Mouse (Mus musculus) frontal cortex, adult (tissue): ENCODE results near the gene Syndig1.

Source experiments
- ATAC-seq: cut with Nextera tagmentation; 2 replicates; pipeline ENCODE4 v1.9.2; 2017; ENCODE audit warnings: mild to moderate bottlenecking, moderate library complexity, mixed read lengths; ENCODE audit not compliant: low TSS enrichment

Syndig1 gene

GRCm38 (mm10) chr2:149980419-149980818 lies 151.4 kb downstream of the Syndig1 start:
- ATAC-seq = no peak

GRCm38 (mm10) chr2:149982466-149982865 lies 153.5 kb downstream of the Syndig1 start:
- ATAC-seq = no peak

GRCm38 (mm10) chr2:149983107-149983506 lies 154.1 kb downstream of the Syndig1 start:
- no peak for ATAC-seq

GRCm38 (mm10) chr2:149987610-149988009 lies 158.6 kb downstream of the Syndig1 start:
- peak; percentile 92 for ATAC-seq

- no peak for ATAC-seq
Measured at GRCm38 (mm10) chr2:149991506-149991905, 162.5 kb downstream of the Syndig1 start.

DNA sequence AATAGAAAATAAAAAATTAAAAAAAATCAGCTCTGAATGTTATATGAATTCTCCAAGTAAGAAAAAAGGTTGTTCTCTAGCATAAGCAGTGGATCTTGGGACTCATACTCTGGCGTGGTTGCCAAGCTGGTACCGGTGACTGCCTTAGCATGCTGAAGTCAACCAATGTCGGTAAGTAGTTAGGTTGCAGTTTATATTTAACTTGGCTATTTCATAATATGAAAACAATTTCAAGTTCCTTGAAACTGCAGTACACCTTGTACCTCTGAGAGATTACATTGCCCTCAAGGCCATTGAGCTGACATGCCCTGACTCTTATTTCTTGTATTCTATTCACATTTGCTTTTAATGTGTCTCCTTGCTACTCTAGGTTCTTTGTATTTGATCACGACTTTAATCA lies 163.9 kb downstream of the Syndig1 start:
- no peak for ATAC-seq

DNA sequence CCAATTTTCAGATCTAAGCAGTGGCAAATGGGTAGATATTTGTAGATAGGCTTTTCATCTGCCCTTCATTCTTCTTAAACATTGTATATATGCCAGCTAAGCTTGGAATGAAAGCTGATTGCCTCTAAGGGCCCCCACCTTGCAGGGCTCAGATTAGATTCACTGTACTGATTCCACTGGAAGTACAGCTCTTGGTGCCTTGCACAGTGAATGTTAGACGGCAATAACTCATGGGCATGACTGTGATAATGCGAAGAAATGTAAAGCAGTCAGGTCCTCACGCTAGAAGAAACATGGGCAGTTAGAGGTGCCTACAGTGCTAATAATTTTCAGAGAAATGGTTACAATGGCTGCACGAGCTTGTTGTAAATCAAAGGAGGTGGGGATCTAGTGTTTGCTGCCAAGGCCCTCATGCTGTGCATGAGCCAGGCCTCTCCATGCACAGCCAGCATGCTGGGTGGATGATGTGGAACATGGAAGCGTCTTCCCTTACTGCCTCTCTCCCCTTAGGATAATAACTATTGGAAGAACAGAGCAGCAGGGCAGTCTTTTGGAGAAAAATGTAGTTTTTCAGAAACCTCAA lies 167.5 kb downstream of the Syndig1 start:
- ATAC-seq = no peak

- ATAC-seq = no peak
Measured at GRCm38 (mm10) chr2:149997657-149998056, 168.6 kb downstream of the Syndig1 start.

GRCm38 (mm10) chr2:149998373-149999108 lies 169.5 kb downstream of the Syndig1 start:
- peak; percentile 84 for ATAC-seq

DNA sequence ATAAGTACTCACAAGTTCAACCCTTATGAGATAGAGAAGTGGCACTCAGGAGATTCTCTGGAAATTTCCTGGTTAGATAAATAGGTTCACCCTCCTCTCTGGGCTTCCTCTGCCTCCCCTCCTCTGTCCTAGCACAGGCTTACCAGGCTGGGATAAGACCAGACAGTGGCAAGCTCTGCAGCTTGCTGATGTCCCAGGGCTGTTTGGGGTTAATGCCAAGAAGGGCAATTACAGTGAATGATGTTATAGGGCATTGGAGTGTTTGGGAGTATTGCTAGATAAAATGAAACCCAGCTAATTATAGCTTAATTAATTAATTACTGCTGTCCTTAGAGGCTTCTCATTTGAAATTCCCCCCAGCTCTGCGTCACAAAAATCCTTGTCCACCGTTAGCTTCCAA lies 171.6 kb downstream of the Syndig1 start:
- ATAC-seq = no peak

DNA sequence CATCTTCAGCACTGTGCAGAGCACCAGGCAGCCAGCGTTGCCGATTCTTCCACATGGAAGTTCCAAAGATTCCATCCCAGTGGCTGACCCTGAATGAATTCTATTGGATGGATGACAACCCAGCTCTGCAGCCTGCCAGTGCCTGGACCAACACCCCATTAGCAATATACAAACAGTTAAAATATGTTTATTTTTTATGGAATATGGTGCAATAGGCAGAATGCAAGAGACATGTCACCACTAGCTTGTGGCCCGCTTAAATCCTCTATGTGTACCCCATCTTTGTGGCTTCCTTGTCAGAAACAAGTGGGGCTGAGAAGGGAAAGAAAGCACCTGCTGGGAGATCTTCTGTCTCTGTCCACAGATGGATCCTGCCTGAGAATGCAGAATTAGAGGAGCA lies 174.5 kb downstream of the Syndig1 start:
- no peak for ATAC-seq

GRCm38 (mm10) chr2:150012787-150013346 lies 183.9 kb downstream of the Syndig1 start:
- ATAC-seq = no peak

GRCm38 (mm10) chr2:150013785-150014184 lies 184.8 kb downstream of the Syndig1 start:
- ATAC-seq = no peak

- peak; percentile 31; the same call in 1 of the 2 replicates for ATAC-seq
Measured at GRCm38 (mm10) chr2:150016303-150016702, 187.3 kb downstream of the Syndig1 start.

DNA sequence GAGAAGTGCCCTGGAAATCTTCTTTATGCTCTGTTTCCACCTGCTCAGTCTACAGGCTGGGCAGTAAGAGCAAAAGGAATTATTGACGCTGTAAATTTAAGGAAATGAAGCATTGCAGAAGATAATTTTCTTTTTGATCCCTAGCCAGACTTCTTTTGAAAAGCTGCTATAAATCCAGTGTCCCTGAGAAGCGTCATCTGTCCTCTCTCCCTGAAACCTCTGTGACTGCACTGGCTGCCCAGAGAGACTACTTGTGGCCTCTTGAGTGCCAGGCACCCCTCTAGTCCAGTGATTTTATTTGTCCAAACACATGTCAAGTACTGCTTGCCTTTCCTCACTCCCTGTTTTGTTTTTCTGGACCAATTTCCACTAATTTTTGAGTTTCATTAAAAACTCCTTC lies 191.7 kb downstream of the Syndig1 start:
- no peak for ATAC-seq

GRCm38 (mm10) chr2:150023873-150024339 lies 194.9 kb downstream of the Syndig1 start:
- ATAC-seq = peak; percentile 97

GRCm38 (mm10) chr2:150043531-150043930 lies 214.5 kb downstream of the Syndig1 start:
- no peak for ATAC-seq
